Mouse (Mus musculus) liver, postnatal 0 days (tissue): ENCODE data around the gene Cyp4f37. TPM values are rescaled to one million over a fixed set of nuclear protein-coding genes. Genes with fewer than 3 reads are reported as not detected.

Source experiments
- ATAC-seq: fragments of 200-750 bp; cut with Nextera tagmentation; 2 replicates; pipeline ENCODE4 v1.8.0; 2017; ENCODE audit warnings: mild to moderate bottlenecking, moderate library complexity
- DNase-seq: peaks from one replicate; pipeline ENCODE4 v3.0.0-alpha.2; 2016
- H3K27ac ChIP-seq: fragments of 300-500 bp; sonication (generic); 2 replicates; pipeline ENCODE4 v1.5.1; 2014; ENCODE audit warnings: antibody characterized with exemption, moderate library complexity, mild to moderate bottlenecking, low read depth
- H3K27me3 ChIP-seq: fragments of 300-500 bp; sonication (generic); 2 replicates; pipeline ENCODE4 v1.6.1; 2014; ENCODE audit warnings: low read length, control low read depth, mixed read lengths; ENCODE audit not compliant: insufficient read depth
- H3K36me3 ChIP-seq: fragments of 300-500 bp; sonication (generic); replicated peaks from 2 replicates; pipeline ENCODE4 v1.6.1; 2014; ENCODE audit warnings: mild to moderate bottlenecking, control low read depth, low read length, moderate library complexity, mixed read lengths; ENCODE audit not compliant: insufficient read depth
- H3K4me1 ChIP-seq: fragments of 300-500 bp; sonication (generic); 2 replicates; pipeline ENCODE4 v1.6.1; 2014; ENCODE audit warnings: antibody characterized with exemption, mild to moderate bottlenecking, control low read depth; ENCODE audit not compliant: insufficient read depth
- H3K4me2 ChIP-seq: fragments of 300-500 bp; sonication (generic); 2 replicates; pipeline ENCODE4 v1.6.1; 2014; ENCODE audit warnings: low read depth, mild to moderate bottlenecking, low read length, moderate library complexity, mixed read lengths
- H3K4me3 ChIP-seq: fragments of 300-500 bp; sonication (generic); 2 replicates; pipeline ENCODE4 v1.5.1; 2014; ENCODE audit warnings: low read depth, low read length
- H3K9ac ChIP-seq: fragments of 300-500 bp; sonication (generic); replicated peaks from 2 replicates; pipeline ENCODE4 v1.6.1; 2014; ENCODE audit warnings: mild to moderate bottlenecking, moderate library complexity
- H3K9me3 ChIP-seq: fragments of 300-500 bp; sonication (generic); 2 replicates; pipeline ENCODE4 v1.6.1; 2016; ENCODE audit warnings: mild to moderate bottlenecking, control low read depth, low read length, mixed read lengths
- CTCF ChIP-seq: sonication (generic); IDR thresholded peaks from 2 replicates; pipeline ENCODE4 v1.5.1; 2016; ENCODE audit warnings: antibody characterized with exemption, low read depth
- EP300 ChIP-seq: IDR thresholded peaks from 2 replicates; pipeline ENCODE4 v1.6.1; 2016; ENCODE audit warnings: antibody characterized with exemption, low read depth, mild to moderate bottlenecking
- WGBS: fragments of 180-500 bp; shearing (Covaris S2); extraction: QIAGEN DNeasy Blood & Tissue Kit; methylation state at CpG from one replicate; pipeline ENCODE4 v1.1.7; 2014; ENCODE audit not compliant: insufficient replicate concordance; 5-methylcytosine and 5-hydroxymethylcytosine counted together
- polyA plus RNA-seq: library from polyadenylated mRNA; unstranded; fragments of >200 nt; fragmentation: Nextera tagmentation; extraction: Ambion mirVana; gene quantifications from 2 replicates; pipeline ENCODE4 v1.2.1, GENCODE M21; 2015

The Cyp4f37 gene
- polyA plus RNA-seq, 1 experiment from 2014 or later, result not detected

- H3K36me3 ChIP-seq, result no peaks in the 10 kb centered on the region
- H3K9me3 ChIP-seq, result no peaks in the 10 kb centered on the region
- no peak for ATAC-seq
- H3K27me3 ChIP-seq, result no peaks in the 10 kb centered on the region
- no peak overlapping the region for H3K4me2 ChIP-seq
- DNase-seq, result no peak
- no peak overlapping the region for H3K9ac ChIP-seq
- H3K27ac ChIP-seq, result no peak overlapping the region
- TF ChIP-seq EP300 (no peak), CTCF (no peak)
- 48% methylated on average over 3 of the region's 3 CpGs for WGBS
- H3K4me1 ChIP-seq, result peaks cover 7% of the 10 kb centered on the region; the same call in 1 of the 2 replicates
- H3K4me3 ChIP-seq, result no peak overlapping the region
Measured at GRCm38 (mm10) chr17:32636341-32636740, 15.2 kb downstream of the Cyp4f37 start.

- TF ChIP-seq EP300, result no peak
- no peak for TF ChIP-seq CTCF
- ATAC-seq, result 0 out of 2 replicates have a peak, but pooled peaks have one; percentile 31
- Histone ChIP-seq H3K9ac (no peak overlapping the region), H3K4me1 (peaks cover 7% of the 10 kb centered on the region; the same call in 1 of the 2 replicates), H3K27ac (no peak overlapping the region), H3K27me3 (no peaks in the 10 kb centered on the region), H3K36me3 (no peaks in the 10 kb centered on the region), H3K4me2 (no peak overlapping the region), H3K9me3 (no peaks in the 10 kb centered on the region), H3K4me3 (no peak overlapping the region)
- DNase-seq, result no peak
- 58% methylated on average over 2 of the region's 2 CpGs for WGBS
Measured at GRCm38 (mm10) chr17:32637151-32637550, 16.0 kb downstream of the Cyp4f37 start.

GRCm38 (mm10) chr17:32646631-32647030, 25.5 kb downstream of the Cyp4f37 start:
- DNase-seq, result no peak
- no peak overlapping the region for H3K4me3 ChIP-seq
- no peaks in the 10 kb centered on the region for H3K4me1 ChIP-seq
- WGBS, result 72% methylated on average over 4 of the region's 4 CpGs
- H3K4me2 ChIP-seq, result no peak overlapping the region
- no peaks in the 10 kb centered on the region for H3K36me3 ChIP-seq
- no peaks in the 10 kb centered on the region for H3K9me3 ChIP-seq
- H3K9ac ChIP-seq, result no peak overlapping the region
- no peak for ATAC-seq
- TF ChIP-seq CTCF (no peak), EP300 (no peak)
- no peak overlapping the region for H3K27ac ChIP-seq
- no peaks in the 10 kb centered on the region for H3K27me3 ChIP-seq

- no peaks in the 10 kb centered on the region for H3K36me3 ChIP-seq
- WGBS, result 81% methylated on average over 4 of the region's 4 CpGs
- TF ChIP-seq CTCF (no peak), EP300 (no peak)
Measured at GRCm38 (mm10) chr17:32653860-32654259, 32.8 kb downstream of the Cyp4f37 start.

GRCm38 (mm10) chr17:32657041-32657440, 35.9 kb downstream of the Cyp4f37 start:
- no peaks in the 10 kb centered on the region for H3K4me1 ChIP-seq
- no peak overlapping the region for H3K27ac ChIP-seq
- no peaks in the 10 kb centered on the region for H3K9me3 ChIP-seq
- no peaks in the 10 kb centered on the region for H3K27me3 ChIP-seq
- H3K9ac ChIP-seq, result no peak overlapping the region
- TF ChIP-seq CTCF, result no peak
- no peak for TF ChIP-seq EP300
- H3K4me3 ChIP-seq, result no peak overlapping the region
- DNase-seq (no peak), ATAC-seq (no peak)
- no peak overlapping the region for H3K4me2 ChIP-seq
- 50% methylated on average over 3 of the region's 3 CpGs for WGBS
- H3K36me3 ChIP-seq, result no peaks in the 10 kb centered on the region

More at GRCm38 (mm10) chr17:32653860-32654259, 32.8 kb downstream of the Cyp4f37 start:
- no peaks in the 10 kb centered on the region for H3K4me1 ChIP-seq
- H3K4me3 ChIP-seq, result no peak overlapping the region
- no peaks in the 10 kb centered on the region for H3K27me3 ChIP-seq
- no peak overlapping the region for H3K27ac ChIP-seq
- no peaks in the 10 kb centered on the region for H3K9me3 ChIP-seq
- DNase-seq, result no peak
- no peak overlapping the region for H3K9ac ChIP-seq
- ATAC-seq, result no peak
- H3K4me2 ChIP-seq, result no peak overlapping the region

GRCm38 (mm10) chr17:32658246-32658645, 37.1 kb downstream of the Cyp4f37 start:
- no peak overlapping the region for H3K4me3 ChIP-seq
- no peaks in the 10 kb centered on the region for H3K9me3 ChIP-seq
- DNase-seq, result no peak
- no peak for TF ChIP-seq CTCF
- no peak for TF ChIP-seq EP300
- WGBS, result 70% methylated on average over 1 of the region's 1 CpGs
- no peaks in the 10 kb centered on the region for H3K36me3 ChIP-seq
- no peak for ATAC-seq
- H3K27me3 ChIP-seq, result no peaks in the 10 kb centered on the region
- H3K27ac ChIP-seq, result no peak overlapping the region
- H3K4me2 ChIP-seq, result no peak overlapping the region
- no peaks in the 10 kb centered on the region for H3K4me1 ChIP-seq
- no peak overlapping the region for H3K9ac ChIP-seq

- no peaks in the 10 kb centered on the region for H3K4me1 ChIP-seq
- no peaks in the 10 kb centered on the region for H3K36me3 ChIP-seq
- H3K9ac ChIP-seq, result no peak within 1 kb of the TSS
- no peak within 1 kb of the TSS for H3K27ac ChIP-seq
- H3K27me3 ChIP-seq, result no peaks in the 10 kb centered on the region
- no peak within 1 kb of the TSS for H3K4me3 ChIP-seq
- 46% methylated on average over 2 of the region's 2 CpGs for WGBS
- TF ChIP-seq CTCF (no peak), EP300 (no peak)
- DNase-seq (no peak), ATAC-seq (no peak)
- no peaks in the 10 kb centered on the region for H3K9me3 ChIP-seq
- no peak within 1 kb of the TSS for H3K4me2 ChIP-seq
Measured at GRCm38 (mm10) chr17:32658712-32659111, 37.6 kb downstream of the Cyp4f37 start, which contains the start of gene Cyp4f40. Gene Cyp4f40, plus strand, starts transcription at chr17:32658900.
